Mouse (Mus musculus) adrenal gland, adult (tissue): ENCODE measurements around the gene Txnip.
"Not testable (repeated sequence)": the region's sequence is repeated elsewhere in the genome, so short reads cannot be mapped to it uniquely, and the experiment has no call there.

Experiments used
- DNase-seq, 2 experiments: peaks; one replicate each; pipeline ENCODE4 v3.0.0; 2022 to 2023; ENCODE audit warnings: low spot score in 1 of 2; ENCODE audit not compliant: inconsistent age in 2 of 2

The Txnip gene

GRCm38 (mm10) chr3:96557694-96558093 is at the start of gene Txnip:
Gene Txnip (plus strand): TSS chr3:96557957.
- DNase-seq: peak; percentile 100

DNA sequence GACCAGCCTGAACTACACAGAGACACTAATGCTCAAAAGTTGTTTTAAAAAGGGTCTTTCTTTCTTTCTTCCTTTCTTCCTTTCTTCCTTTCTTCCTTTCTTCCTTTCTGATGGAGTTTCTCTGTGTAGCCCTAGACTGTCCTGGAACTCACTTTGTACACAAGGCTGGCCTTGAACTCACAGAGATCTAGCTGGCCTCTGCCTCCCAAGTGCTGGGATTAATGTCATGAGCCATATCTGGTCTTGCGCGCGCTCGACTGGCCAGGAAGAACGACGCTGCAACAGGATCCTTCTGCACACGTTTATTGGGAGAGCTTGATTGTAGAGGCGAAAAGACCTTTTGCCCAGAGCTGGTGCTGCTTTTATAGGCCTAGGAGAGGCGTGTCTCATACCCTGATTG is 49.8 kb upstream of the Txnip start:
- DNase-seq: not testable (repeated sequence)

DNA sequence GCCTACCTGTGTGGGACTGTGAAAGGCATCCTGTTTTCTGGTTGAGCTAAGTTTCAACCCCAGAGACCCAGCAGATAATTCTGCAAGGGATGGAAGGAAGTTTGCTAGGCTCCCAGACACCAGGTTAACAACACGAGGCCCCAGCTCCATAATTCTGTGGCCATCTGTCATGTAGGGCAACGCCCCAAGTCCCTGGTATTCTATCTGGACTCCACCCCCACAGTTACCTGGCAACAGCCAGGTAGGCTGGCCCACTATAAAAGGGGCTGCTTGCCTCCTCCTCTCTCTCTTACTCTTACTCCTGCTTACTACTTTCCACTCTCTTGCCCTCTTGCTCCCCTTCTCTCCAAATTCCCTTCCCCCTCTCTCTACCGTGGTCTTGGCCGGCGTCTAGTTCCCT is 37.6 kb upstream of the Txnip start:
- DNase-seq: no peak

- DNase-seq: no peak
These were observed 35.6 kb upstream of the Txnip start for GRCm38 (mm10) chr3:96522149-96522548.

DNA sequence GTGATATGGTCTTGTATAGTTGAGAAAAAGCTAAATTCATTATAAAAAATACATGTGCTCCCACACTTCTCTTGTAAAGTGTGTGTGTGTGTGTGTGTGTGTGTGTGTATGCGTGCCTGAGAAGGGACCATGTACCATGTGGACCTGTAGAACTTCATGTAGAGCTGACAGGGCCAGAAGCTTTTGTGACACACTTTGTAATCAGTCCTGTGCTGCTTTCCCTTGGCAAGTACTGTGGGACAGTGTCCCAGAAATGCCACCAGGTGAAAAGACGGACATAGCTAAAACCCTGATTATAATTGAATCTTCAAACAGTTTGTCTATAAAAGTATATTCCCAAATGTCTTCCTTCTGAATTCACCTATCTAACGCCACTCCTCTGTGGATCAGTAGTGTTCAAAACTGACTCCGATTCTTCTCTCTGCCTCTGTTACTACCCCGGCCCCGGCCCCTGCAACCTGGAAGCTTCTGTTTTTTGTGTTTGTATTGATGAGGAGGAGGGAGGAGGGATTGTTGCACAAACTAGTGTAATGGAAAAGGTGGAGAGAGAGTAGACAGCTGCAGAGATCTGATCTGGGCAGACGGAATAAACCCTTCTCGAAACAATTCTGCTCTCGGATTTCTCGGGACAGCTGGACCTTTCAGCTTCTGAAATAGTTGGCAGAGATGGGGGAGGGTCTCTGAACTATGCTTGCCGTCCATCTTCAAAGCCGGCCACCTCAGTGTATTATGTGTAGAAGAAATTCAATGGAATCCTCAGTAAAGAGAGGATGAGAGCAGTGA is 33.5 kb upstream of the Txnip start:
- DNase-seq: no peak

GRCm38 (mm10) chr3:96524914-96525313 is 32.8 kb upstream of the Txnip start, which contains the start of gene Hfe2:
Gene Hfe2 (plus strand): TSS chr3:96525172.
- DNase-seq: no peak

GRCm38 (mm10) chr3:96526013-96526762 is 31.6 kb upstream of the Txnip start:
- no peak for DNase-seq

DNA sequence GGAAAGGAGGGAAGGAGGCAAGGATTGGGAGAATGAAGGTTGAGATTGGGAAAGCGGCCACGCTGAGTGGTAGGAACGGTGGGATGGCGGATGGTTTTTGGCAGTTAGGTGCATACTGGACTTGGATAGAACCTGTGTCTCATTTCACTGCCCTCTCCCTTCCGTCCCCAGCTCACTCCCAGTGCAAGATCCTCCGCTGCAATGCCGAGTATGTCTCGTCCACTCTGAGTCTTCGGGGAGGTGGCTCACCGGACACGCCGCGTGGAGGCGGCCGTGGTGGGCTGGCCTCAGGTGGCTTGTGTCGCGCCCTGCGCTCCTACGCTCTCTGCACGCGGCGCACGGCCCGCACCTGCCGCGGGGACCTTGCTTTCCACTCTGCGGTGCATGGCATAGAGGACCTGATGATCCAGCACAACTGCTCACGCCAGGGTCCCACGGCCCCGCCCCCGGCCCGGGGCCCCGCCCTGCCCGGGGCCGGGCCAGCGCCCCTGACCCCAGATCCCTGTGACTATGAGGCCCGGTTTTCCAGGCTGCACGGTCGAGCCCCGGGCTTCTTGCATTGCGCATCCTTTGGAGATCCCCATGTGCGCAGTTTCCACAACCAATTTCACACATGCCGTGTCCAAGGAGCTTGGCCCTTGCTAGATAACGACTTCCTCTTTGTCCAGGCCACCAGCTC is 30.8 kb upstream of the Txnip start:
- no peak for DNase-seq

DNA sequence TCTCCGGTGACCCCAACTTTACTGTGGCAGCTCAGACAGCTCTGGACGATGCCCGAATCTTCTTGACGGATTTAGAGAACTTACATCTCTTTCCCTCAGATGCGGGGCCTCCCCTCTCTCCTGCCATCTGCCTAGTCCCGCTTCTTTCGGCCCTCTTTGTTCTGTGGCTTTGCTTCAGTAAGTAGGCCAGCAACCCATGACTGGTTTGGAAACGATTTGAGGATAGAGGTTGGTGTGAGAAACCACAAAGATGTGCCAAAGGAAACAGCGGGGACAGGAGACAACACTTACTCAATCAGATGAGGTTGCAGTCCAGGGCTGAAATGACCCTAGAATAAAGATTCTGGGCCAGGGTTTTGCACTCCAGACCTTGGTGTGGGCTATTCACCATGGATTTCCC is 29.3 kb upstream of the Txnip start:
- DNase-seq: no peak

DNA sequence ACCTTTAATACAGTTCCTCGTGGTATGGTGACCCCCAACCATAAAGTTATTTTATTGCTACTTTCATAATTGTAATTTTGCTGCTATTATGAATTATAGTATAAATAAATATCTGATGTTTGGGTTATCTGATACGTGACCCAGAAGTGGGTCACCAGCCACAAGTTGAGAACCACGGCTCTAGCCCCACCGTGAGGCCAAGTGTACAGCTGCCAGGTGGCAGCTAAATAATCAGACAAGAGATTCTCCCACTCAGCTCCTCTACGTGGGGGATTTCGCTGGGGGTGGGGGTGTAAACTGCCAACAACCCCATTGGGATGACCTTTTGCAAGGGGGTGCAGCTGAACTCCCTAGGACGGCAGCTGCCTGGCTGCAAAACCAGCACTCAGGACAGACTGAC is 25.7 kb upstream of the Txnip start:
- DNase-seq: no peak

DNA sequence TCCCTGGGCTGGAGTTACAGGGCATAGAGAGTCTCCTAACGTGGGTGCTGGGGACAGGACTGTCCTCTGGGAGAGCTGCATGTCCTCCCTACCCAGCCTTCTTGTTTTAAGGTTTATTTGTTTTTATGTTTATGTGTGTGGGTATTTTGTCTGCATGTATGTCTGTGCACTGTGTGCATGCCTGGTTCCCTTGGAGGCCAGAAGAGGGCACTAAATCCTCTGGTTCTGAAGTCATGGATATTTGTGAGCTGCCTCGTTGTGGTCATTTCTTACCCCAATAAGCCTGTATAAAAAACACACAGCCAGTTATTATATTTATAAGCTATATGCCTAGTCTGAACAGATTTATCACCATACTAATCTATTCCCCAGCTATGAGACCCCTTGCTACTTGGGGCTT is 23.5 kb upstream of the Txnip start:
- DNase-seq: no peak

GRCm38 (mm10) chr3:96539316-96539715 is 18.4 kb upstream of the Txnip start:
- no peak for DNase-seq

GRCm38 (mm10) chr3:96540740-96541139 is 17.0 kb upstream of the Txnip start:
- no peak for DNase-seq

- peak in 1 of 2 experiments; percentile 74 for DNase-seq
These were observed 16.3 kb upstream of the Txnip start for GRCm38 (mm10) chr3:96541328-96542078.

DNA sequence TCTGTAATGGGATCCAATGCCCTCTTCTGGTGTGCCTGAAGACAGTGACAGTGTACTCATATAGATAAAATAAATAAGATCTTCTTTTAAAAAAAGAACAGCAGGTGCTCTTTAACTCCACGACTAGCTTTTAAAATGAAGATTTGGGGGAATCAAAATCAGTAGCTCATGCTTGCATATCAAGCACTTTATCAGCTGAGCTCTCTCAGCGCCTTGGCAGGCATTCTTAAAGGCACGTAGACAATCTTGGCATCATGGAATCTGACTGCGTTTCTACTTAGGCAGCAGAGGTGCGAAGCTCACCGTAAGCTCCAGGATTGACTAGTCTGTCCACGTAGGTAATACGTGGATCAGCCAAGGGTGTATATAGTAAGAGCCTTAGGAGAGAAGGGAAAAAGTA is 15.2 kb upstream of the Txnip start:
- no peak for DNase-seq

GRCm38 (mm10) chr3:96543345-96543744 is 14.4 kb upstream of the Txnip start:
- peak in 1 of 2 experiments; percentile 21 for DNase-seq

DNA sequence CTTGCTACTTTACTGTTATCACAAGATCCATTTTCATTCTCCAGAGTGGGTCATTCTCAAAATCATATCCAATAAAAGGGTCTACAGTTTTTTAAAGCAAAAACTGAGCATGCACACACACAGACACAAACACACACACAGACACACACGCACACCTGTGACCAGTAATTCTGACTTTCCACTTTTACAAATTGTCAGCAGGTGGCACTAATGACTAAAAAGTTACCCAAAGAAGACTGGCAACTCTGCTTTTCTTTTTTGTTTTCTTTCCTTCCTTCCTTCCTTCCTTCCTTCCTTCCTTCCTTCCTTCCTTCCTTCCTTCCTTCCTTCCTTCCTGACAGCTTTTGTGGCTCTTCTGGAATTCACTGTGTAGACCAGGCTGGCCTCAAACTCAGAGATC is 12.2 kb upstream of the Txnip start:
- DNase-seq: peak in 1 of 2 experiments; percentile 25

DNA sequence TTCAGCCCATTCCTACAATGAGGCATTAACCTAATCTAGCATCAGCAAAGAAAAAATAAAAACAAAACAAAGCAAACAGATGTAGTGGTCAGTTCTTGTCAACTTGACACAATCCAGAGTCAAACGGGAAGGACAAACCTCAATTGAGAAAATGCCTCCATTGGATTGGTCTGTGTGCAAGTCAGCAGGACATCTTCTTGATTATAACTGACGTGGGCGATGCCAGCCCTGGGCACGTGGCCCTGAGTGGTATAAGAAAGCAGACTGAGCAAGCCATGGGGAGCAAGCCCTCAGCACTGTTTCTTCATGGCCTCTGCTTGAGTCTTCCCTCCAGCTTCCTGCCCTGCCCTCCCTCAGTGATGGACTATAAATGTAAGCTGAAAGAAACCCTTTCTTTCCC is 10.9 kb upstream of the Txnip start:
- no peak for DNase-seq

- DNase-seq: peak; percentile 71 to 92
These were observed 10.3 kb upstream of the Txnip start for GRCm38 (mm10) chr3:96547389-96547960.

- DNase-seq: peak in 1 of 2 experiments; percentile 31
These were observed 8.9 kb upstream of the Txnip start for GRCm38 (mm10) chr3:96548824-96549223.

- no peak for DNase-seq
These were observed 8.4 kb upstream of the Txnip start for GRCm38 (mm10) chr3:96549346-96549745.
